Mouse (Mus musculus): ENCODE data around the gene Spata48. TPM values are rescaled to one million over a fixed set of nuclear protein-coding genes. Genes with fewer than 3 reads are reported as not detected.

Spata48 gene
- polyA plus RNA-seq, 1 experiment, result not detected

- no peak overlapping the region for H3K27ac ChIP-seq (ENCODE audit: insufficient read depth, low read length)
- H3K9ac ChIP-seq (ENCODE audit: low read depth, poor library complexity, severe bottlenecking), result no peak overlapping the region
- H3K27me3 ChIP-seq (ENCODE audit: control insufficient read depth, insufficient read depth, low read length, poor library complexity, severe bottlenecking), result no peaks in the 10 kb centered on the region
- H3K9me3 ChIP-seq (replicated peaks; ENCODE audit: control insufficient read depth, insufficient read depth, low read length, poor library complexity, severe bottlenecking), result no peaks in the 10 kb centered on the region
- no peaks in the 10 kb centered on the region for H3K4me1 ChIP-seq (ENCODE audit: control insufficient read depth, insufficient read depth, low read length)
- H3K36me3 ChIP-seq (ENCODE audit: control insufficient read depth, insufficient read depth, low read length, poor library complexity, severe bottlenecking), result no peaks in the 10 kb centered on the region
- TF ChIP-seq EP300 (IDR thresholded peaks at IDR 0.05; ENCODE audit: insufficient read depth, low read depth, low read length) (no peak), POLR2A (IDR thresholded peaks at IDR 0.05; ENCODE audit: insufficient read depth, low read length) (no peak), CTCF (IDR thresholded peaks at IDR 0.05; ENCODE audit: low read depth, low read length) (no peak)
- no peak overlapping the region for H3K4me3 ChIP-seq (ENCODE audit: low read depth, low read length)
These were observed 97.3 kb downstream of the Spata48 start for GRCm38 (mm10) chr11:11559099-11559686.

- Histone ChIP-seq H3K4me1 (ENCODE audit: control insufficient read depth, insufficient read depth, low read length) (no peaks in the 10 kb centered on the region), H3K36me3 (ENCODE audit: control insufficient read depth, insufficient read depth, low read length, poor library complexity, severe bottlenecking) (no peaks in the 10 kb centered on the region), H3K9ac (ENCODE audit: low read depth, poor library complexity, severe bottlenecking) (no peak overlapping the region), H3K9me3 (replicated peaks; ENCODE audit: control insufficient read depth, insufficient read depth, low read length, poor library complexity, severe bottlenecking) (no peaks in the 10 kb centered on the region), H3K4me3 (ENCODE audit: low read depth, low read length) (no peak overlapping the region), H3K27ac (ENCODE audit: insufficient read depth, low read length) (no peak overlapping the region), H3K27me3 (ENCODE audit: control insufficient read depth, insufficient read depth, low read length, poor library complexity, severe bottlenecking) (no peaks in the 10 kb centered on the region)
- TF ChIP-seq EP300 (IDR thresholded peaks at IDR 0.05; ENCODE audit: insufficient read depth, low read depth, low read length) (no peak), CTCF (IDR thresholded peaks at IDR 0.05; ENCODE audit: low read depth, low read length) (no peak), POLR2A (IDR thresholded peaks at IDR 0.05; ENCODE audit: insufficient read depth, low read length) (no peak)
These were observed 99.2 kb downstream of the Spata48 start for GRCm38 (mm10) chr11:11561118-11561517.

- H3K36me3 ChIP-seq (ENCODE audit: control insufficient read depth, insufficient read depth, low read length, poor library complexity, severe bottlenecking), result no peaks in the 10 kb centered on the region
- no peak overlapping the region for H3K27ac ChIP-seq (ENCODE audit: insufficient read depth, low read length)
- no peaks in the 10 kb centered on the region for H3K27me3 ChIP-seq (ENCODE audit: control insufficient read depth, insufficient read depth, low read length, poor library complexity, severe bottlenecking)
- H3K9ac ChIP-seq (ENCODE audit: low read depth, poor library complexity, severe bottlenecking), result no peak overlapping the region
- H3K9me3 ChIP-seq (replicated peaks; ENCODE audit: control insufficient read depth, insufficient read depth, low read length, poor library complexity, severe bottlenecking), result no peaks in the 10 kb centered on the region
- no peak overlapping the region for H3K4me3 ChIP-seq (ENCODE audit: low read depth, low read length)
- no peak for TF ChIP-seq POLR2A (IDR thresholded peaks at IDR 0.05; ENCODE audit: insufficient read depth, low read length)
- no peaks in the 10 kb centered on the region for H3K4me1 ChIP-seq (ENCODE audit: control insufficient read depth, insufficient read depth, low read length)
These were observed 102.6 kb downstream of the Spata48 start for GRCm38 (mm10) chr11:11564266-11565044.

Other genes starting within 250 kb of the Spata48 start
- gene Zpbp, start 314 bp downstream of the Spata48 start, polyA plus RNA-seq (2011; ENCODE audit: insufficient read depth, insufficient read length, low read depth, missing spikeins), result 0.42 and 0.47 TPM in 2 replicates
- gene 4930512M02Rik, start 165.7 kb downstream of the Spata48 start, polyA plus RNA-seq (2011; ENCODE audit: insufficient read depth, insufficient read length, low read depth, missing spikeins), result not detected in 2 replicates
- 0.53 and 0.67 TPM in 2 replicates for gene Ikzf1, start 222.9 kb downstream of the Spata48 start, polyA plus RNA-seq (2011; ENCODE audit: insufficient read depth, insufficient read length, low read depth, missing spikeins)

All from ES-Bruce4 (cell line).